Mouse (Mus musculus) cerebellum, postnatal 25 days (tissue): Measurements from ENCODE around the gene Hist1h2bh.
"Not testable (repeated sequence)": the region's sequence is repeated elsewhere in the genome, so short reads cannot be mapped to it uniquely, and the experiment has no call there.

ENCODE experiments used
- DNase-seq, 2 experiments: peaks; one replicate each; pipeline ENCODE4 v3.0.0; 2021; ENCODE audit warnings: mixed read lengths in 2 of 2

The Hist1h2bh gene

GRCm38 (mm10) chr13:23550761-23551145, 7.6 kb upstream of the Hist1h2bh start:
- no peak for DNase-seq

GRCm38 (mm10) chr13:23546694-23547093, 3.5 kb upstream of the Hist1h2bh start:
- DNase-seq = no peak

- DNase-seq = peak; percentile 26 to 35
These were observed 1.6 kb upstream of the Hist1h2bh start for GRCm38 (mm10) chr13:23544787-23545120.

- DNase-seq = peak; percentile 69 to 78
These were observed 984 bp upstream of the Hist1h2bh start, which contains the start of gene Hist1h3f for GRCm38 (mm10) chr13:23543965-23544786. Gene Hist1h3f (plus strand): TSS chr13:23544052.

- not testable (repeated sequence) for DNase-seq
These were observed 789 bp downstream of the Hist1h2bh start for GRCm38 (mm10) chr13:23542225-23542980.

GRCm38 (mm10) chr13:23541497-23541896, 1.7 kb downstream of the Hist1h2bh start:
- DNase-seq = no peak

- not testable (repeated sequence) for DNase-seq
These were observed 3.4 kb downstream of the Hist1h2bh start for GRCm38 (mm10) chr13:23539821-23540220.

GRCm38 (mm10) chr13:23538249-23538648, 4.9 kb downstream of the Hist1h2bh start:
- no peak for DNase-seq

- DNase-seq = no peak
These were observed 6.0 kb downstream of the Hist1h2bh start for GRCm38 (mm10) chr13:23537006-23537710.

- DNase-seq = no peak
These were observed 6.9 kb downstream of the Hist1h2bh start for GRCm38 (mm10) chr13:23536076-23536822.

- DNase-seq = peak; percentile 80 to 89
These were observed 7.8 kb downstream of the Hist1h2bh start, which contains the start of gene Hist1h3g for GRCm38 (mm10) chr13:23535137-23536075. Gene Hist1h3g (plus strand): TSS chr13:23535422.

- DNase-seq = no peak
These were observed 8.6 kb downstream of the Hist1h2bh start for GRCm38 (mm10) chr13:23534368-23535131.

GRCm38 (mm10) chr13:23533560-23534367, 9.4 kb downstream of the Hist1h2bh start, which contains the start of gene Hist1h2af:
Gene Hist1h2af (plus strand): TSS chr13:23533906.
- peak; percentile 66 to 75 for DNase-seq

GRCm38 (mm10) chr13:23532262-23533075, 10.7 kb downstream of the Hist1h2bh start:
- DNase-seq = no peak

- DNase-seq = peak; percentile 97
These were observed 12.0 kb downstream of the Hist1h2bh start, which contains the start of gene Hist1h4h for GRCm38 (mm10) chr13:23530901-23531875. Gene Hist1h4h (plus strand): TSS chr13:23531050.

GRCm38 (mm10) chr13:23530181-23530900, 12.9 kb downstream of the Hist1h2bh start:
- DNase-seq = peak; percentile 61 to 69
